Comparison of ENCODE assay signal across 25 mouse cellular contexts in genomic region chr2:162735761-162736160, GRCm38 (mm10).
"Had no signal": no experiment of that assay in that cellular context is flagged by ENCODE, and none has a peak within 500 bp of the region (broad histone marks: within the 10 kb centered on the region; RNA-seq: fewer than 3 reads in every experiment).

No protein-coding gene starts in this region.

- H3K9ac ChIP-seq: heart, embryonic 13.5 days; heart, embryonic 15.5 days; hindbrain, embryonic 13.5 days; kidney, embryonic 15.5 days; limb, embryonic 13.5 days; limb, embryonic 15.5 days; liver, embryonic 12.5 days; liver, embryonic 14.5 days had no signal

- H3K27me3 ChIP-seq: heart, embryonic 13.5 days; heart, embryonic 15.5 days; hindbrain, embryonic 13.5 days; kidney, embryonic 15.5 days; limb, embryonic 13.5 days; limb, embryonic 15.5 days; liver, embryonic 12.5 days had no signal

- H3K4me3 ChIP-seq: heart, embryonic 13.5 days; heart, embryonic 15.5 days; hindbrain, embryonic 13.5 days; kidney, embryonic 15.5 days; limb, embryonic 13.5 days; limb, embryonic 15.5 days; liver, embryonic 12.5 days had no signal

- H3K9me3 ChIP-seq: heart, embryonic 13.5 days; heart, embryonic 15.5 days; hindbrain, embryonic 13.5 days; kidney, embryonic 15.5 days; limb, embryonic 13.5 days; limb, embryonic 15.5 days; liver, embryonic 12.5 days had no signal

- DNase-seq: gastrocnemius, postnatal 14 days; gastrocnemius, postnatal 36 days; heart, adult 18-20 months; heart, postnatal 14 days; heart, postnatal 36 days; kidney, adult 11 months; kidney, adult 2 months; kidney, adult 9 months; kidney, postnatal 14 days; kidney, postnatal 36 days; layer of hippocampus, adult 9-11 months; layer of hippocampus, postnatal 36 days; left cerebral cortex, postnatal 4 days had no signal

- H3K4me1 ChIP-seq: heart, embryonic 13.5 days; heart, embryonic 15.5 days; hindbrain, embryonic 13.5 days; kidney, embryonic 15.5 days; limb, embryonic 13.5 days; limb, embryonic 15.5 days; liver, embryonic 12.5 days had no signal

- H3K4me2 ChIP-seq: heart, embryonic 11.5 days; heart, embryonic 13.5 days; heart, embryonic 15.5 days; hindbrain, embryonic 13.5 days; kidney, embryonic 15.5 days; limb, embryonic 13.5 days; limb, embryonic 15.5 days; liver, embryonic 12.5 days had no signal

- ATAC-seq: hindbrain, embryonic 16.5 days; intestine, embryonic 16.5 days; liver, embryonic 12.5 days had no signal

- H3K27ac ChIP-seq: heart, embryonic 13.5 days; heart, embryonic 15.5 days; hindbrain, embryonic 13.5 days; kidney, embryonic 15.5 days; kidney, postnatal 0 days; limb, embryonic 13.5 days; limb, embryonic 15.5 days; liver, embryonic 12.5 days; liver, embryonic 14.5 days had no signal

- H3K36me3 ChIP-seq: heart, embryonic 13.5 days; heart, embryonic 15.5 days; hindbrain, embryonic 13.5 days; kidney, embryonic 15.5 days; limb, embryonic 13.5 days; limb, embryonic 15.5 days; liver, embryonic 12.5 days had no signal
